Mouse (Mus musculus) left cerebral cortex, adult 11 months (tissue): ENCODE data around the gene Uprt.

ENCODE experiments used
- DNase-seq: peaks from one replicate; pipeline ENCODE4 v3.0.0; 2022; ENCODE audit warnings: low spot score

Gene Uprt

DNA sequence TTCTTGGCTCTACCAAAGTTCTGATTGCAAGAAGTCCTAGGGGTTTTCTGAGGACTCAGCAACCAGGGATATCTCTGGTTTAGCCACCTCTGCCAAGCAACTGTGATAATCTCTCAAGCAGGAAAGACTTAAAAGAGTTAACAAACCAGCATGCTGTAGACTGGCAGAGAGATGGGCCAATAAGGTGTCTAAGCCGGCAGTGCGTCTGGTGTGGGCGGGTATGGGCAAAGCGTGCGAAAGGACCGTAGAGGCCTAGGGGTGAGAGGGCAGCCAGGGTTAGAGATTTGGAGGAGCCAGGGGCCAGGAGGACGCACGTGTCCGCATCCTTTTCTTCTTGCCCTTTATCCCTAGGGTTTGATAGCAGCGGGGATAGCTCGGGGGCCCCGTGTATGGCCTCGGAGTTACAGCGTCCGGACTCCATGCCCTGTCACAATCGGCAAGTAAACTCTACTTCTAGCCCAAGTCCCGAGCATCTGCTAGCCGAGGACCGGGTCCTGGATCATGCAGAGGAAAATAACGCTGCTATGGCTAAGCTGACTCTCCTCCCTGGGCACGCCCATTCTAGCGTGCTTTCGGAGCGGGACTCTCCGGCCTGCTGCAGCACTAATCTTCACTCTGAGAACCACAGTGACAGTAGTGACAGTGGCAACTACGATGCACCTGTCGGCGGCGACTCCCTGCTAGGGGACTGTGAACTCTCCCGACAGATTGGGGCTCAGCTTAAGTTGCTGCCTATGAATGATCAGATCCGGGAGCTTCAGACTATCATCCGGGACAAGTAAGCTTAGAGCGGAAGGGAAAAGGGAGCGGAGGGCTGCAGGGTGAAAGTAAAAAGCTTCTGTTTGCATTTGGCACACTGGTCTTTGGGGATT lies at the start of gene Uprt:
Uprt (plus strand) TSS at position 247 of the 872 bp plus-strand sequence.
- DNase-seq, result peak; percentile 70

GRCm38 (mm10) chrX:104433456-104433855 lies 49.2 kb upstream of the Uprt start:
- no peak for DNase-seq

DNA sequence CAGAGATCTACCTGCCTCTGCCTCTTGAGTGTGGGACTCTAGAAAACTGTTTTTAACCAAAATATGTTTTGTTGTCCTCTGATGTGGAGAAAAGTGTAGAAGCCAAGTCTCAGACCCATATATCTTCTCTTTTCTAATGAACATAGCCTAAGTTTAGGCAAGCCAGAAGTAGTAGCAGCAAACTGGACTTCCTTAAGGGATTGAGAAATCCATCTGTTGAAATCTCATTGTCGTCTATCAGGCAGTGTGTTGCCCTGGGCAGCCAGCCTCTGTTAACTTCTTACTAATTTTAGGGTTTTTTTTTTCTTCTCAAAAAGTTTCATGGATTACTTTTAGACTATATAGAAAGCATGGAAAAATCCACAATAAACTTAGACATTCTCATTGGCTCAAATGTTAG lies 30.2 kb upstream of the Uprt start:
- no peak for DNase-seq

GRCm38 (mm10) chrX:104461755-104462154 lies 20.9 kb upstream of the Uprt start:
- DNase-seq, result no peak

DNA sequence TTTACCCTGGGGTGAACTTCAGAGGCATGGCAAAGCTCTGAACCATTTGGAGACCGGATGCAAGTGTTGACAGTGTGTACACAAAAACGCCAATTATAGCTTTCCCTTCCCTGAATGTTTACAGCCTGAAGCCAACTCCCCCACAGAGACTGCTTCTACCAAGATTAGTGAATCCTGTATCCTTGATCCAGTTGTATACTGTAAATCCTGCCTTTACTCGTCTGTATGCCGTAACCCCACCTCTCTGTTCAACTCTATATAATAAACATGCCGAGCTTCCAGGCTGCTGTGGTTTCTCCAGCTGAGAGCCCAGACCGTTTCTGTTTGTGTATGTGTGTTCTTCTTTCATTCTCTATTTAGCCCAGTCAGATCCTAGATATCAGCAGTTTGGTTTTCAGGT lies 18.2 kb upstream of the Uprt start:
- DNase-seq, result no peak

DNA sequence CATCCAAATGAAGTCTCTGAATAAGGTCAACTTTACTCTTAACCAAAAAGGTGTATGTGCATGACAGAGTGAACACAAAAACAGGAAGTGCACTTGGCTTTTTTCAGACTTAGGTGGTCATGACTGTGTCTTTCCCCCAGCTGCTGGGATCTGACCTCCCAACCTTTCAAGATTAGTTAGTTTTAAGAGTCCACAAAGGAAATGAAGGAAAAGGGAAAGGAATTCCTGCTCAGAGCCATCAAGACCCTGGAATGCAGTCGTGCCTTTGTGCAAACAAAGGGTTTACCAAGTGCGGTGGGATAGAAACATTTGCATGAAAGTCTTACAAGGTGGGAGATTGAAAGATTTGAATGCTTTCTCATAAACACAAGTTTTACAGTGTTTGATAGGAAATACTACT lies 4.6 kb upstream of the Uprt start:
- no peak for DNase-seq

GRCm38 (mm10) chrX:104483444-104483808 lies 808 bp downstream of the Uprt start:
- DNase-seq, result no peak

GRCm38 (mm10) chrX:104485596-104485995 lies 3.0 kb downstream of the Uprt start:
- DNase-seq, result no peak

- no peak for DNase-seq
These were observed 5.4 kb downstream of the Uprt start for GRCm38 (mm10) chrX:104488036-104488435.

- DNase-seq, result no peak
These were observed 6.4 kb downstream of the Uprt start for GRCm38 (mm10) chrX:104488870-104489467.

DNA sequence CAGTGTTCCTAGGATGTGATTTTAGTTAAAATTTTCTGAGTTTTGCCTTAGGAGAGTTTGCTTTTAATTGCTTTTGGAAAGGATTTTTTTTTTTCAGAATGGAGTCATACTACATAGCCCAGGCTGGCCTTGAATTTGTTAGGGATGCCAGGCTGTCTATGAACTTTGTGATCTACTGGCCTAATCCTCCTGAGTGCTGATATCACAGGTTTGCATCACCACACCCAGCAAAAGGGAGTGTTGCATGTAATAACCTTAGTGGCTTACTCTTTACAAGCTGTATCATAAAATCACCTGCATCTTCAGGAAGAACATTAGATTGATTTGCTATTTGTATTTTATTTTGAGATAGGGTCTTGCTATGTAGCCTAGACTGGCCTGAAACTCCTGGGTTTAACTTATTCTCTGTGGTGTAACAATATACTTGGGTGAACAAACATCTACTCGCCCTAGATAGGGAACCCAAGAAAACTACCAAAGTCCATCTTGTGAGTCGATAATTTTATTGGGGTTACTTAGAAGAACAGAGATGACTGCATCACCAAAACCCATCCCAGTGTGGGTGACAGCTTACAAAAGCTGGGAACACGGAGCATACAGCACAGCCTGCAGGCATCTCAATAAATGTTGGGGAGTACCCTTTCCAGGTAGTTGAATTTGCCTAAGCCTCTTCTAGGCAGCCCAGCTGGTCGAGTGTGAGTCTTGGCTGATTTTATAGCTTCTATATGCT lies 7.2 kb downstream of the Uprt start:
- DNase-seq, result no peak

DNA sequence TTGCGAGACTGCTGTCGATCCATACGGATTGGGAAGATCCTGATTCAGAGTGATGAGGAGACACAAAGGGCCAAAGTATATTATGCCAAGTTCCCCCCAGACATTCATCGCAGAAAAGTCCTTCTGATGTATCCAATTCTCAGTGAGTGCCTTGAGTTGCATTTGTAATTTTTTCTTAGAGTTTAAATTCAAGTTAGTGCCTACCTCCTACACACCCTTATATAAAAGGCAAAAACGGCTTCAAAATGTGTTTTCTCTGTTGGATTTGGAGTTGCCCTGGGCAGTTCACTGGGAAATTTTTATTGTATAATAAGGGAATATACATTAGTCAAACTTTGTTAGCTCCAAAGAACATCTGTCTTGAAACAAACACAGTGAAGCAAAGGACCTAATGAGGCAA lies 19.1 kb downstream of the Uprt start:
- no peak for DNase-seq

- DNase-seq, result no peak
These were observed 60.0 kb downstream of the Uprt start for GRCm38 (mm10) chrX:104542635-104543034.

DNA sequence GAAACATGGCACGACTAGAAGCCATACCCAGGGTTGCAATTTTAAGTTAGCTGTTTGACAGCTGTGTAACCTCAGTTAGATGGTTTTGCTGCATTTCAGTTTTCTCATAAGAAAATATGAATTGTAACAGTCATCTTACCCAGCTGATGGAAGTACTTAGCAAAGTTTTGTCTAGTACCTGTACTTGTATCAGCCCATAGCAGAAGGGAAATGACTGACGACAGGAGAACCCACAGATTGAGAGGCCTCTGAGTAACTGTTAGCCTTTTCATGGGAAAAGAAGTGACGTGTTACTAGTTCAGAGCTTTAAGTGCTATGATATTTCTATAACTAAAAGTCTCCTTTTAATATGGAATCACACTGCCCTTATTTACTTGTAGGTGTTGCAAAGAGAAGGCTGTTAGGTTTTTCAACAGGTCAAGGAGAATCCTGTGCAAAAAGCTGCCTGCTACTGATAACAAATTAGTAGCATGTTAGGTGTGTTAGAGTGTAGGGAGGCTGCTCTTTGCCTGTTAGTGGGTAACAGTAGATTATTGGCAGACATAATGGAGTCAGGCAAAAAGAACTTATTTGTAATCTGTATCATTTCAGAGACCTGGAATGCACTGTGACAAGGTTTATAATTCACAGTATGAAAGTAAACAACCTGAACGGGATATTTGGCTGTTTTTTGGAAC lies 61.4 kb downstream of the Uprt start:
- no peak for DNase-seq

- no peak for DNase-seq
These were observed 62.7 kb downstream of the Uprt start for GRCm38 (mm10) chrX:104545283-104545682.
